Mouse (Mus musculus) brain, embryonic 14.5 days (tissue): Measurements from ENCODE around the gene Cntnap5c.

Experiments
- CTCF ChIP-seq: fragments of 200-500 bp; IDR thresholded peaks from 2 replicates; pipeline ENCODE4 v1.5.1; 2012; ENCODE audit warnings: inconsistent platforms, mild to moderate bottlenecking, moderate library complexity, borderline replicate concordance; ENCODE audit not compliant: insufficient read depth, insufficient read length; ENCODE audit errors: extremely low read depth
- POLR2A ChIP-seq: fragments of 200-500 bp; IDR thresholded peaks from 2 replicates; pipeline ENCODE4 v1.6.1; 2012; ENCODE audit warnings: mild to moderate bottlenecking, inconsistent platforms, borderline replicate concordance; ENCODE audit not compliant: poor library complexity, insufficient read depth, insufficient read length, severe bottlenecking; ENCODE audit errors: extremely low read depth

DNA sequence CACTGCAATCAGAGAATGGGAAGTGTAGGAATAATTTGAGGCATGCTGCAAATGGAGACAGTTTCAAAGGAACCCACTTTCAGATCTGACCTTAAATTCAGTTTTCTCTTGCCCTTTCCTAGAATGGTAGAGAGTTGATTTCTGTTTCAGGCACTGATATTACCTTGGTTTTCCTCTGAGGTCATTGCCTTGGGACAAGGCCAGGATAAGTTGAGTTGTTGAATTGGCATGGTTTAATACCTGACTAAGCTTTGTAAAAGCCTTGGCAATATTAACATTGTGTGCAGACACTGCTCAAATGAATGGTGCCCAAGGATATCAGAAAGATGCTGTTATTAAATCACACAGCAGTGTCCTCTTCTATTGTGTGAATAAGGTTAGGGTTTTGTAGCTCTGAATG lies 96.6 kb downstream of the Cntnap5c start:
- no peak for TF ChIP-seq CTCF
- no peak for TF ChIP-seq POLR2A
